Mouse (Mus musculus) C2C12 (cell line): ENCODE data around the gene Thsd7a.

ENCODE experiments used
- CTCF ChIP-seq: IDR thresholded peaks from one replicate; pipeline ENCODE4 v1.5.1; 2011; ENCODE audit not compliant: control insufficient read depth, insufficient read depth, insufficient read length
- MYOG ChIP-seq: IDR thresholded peaks from one replicate; pipeline ENCODE4 v1.6.1; 2011; ENCODE audit not compliant: control insufficient read depth, insufficient read length; ENCODE audit errors: extremely low read depth

- TF ChIP-seq CTCF, result no peak
- TF ChIP-seq MYOG, result no peak
Observed at GRCm38 (mm10) chr6:12649633-12650032, 99.6 kb downstream of the Thsd7a start.
